Mouse (Mus musculus) adrenal gland, postnatal 36 days (tissue): ENCODE data around the gene Ninj2. TPM values are rescaled to one million over a fixed set of nuclear protein-coding genes. Genes with fewer than 3 reads are reported as not detected.
A peak's percentile ranks its signal among the peaks of the same experiment; 100 is the strongest.

Experiments
- DNase-seq, 2 experiments: peaks; one replicate each; pipeline ENCODE4 v3.0.0; 2021; ENCODE audit warnings: mixed read lengths in 1 of 2
- total RNA-seq, 2 experiments: library from RNA; stranded (reverse); gene quantifications; 2 replicates each; pipeline ENCODE4 v1.2.3; 2021

The Ninj2 gene
- total RNA-seq, 2 experiments from 2014 or later, result not detected

DNA sequence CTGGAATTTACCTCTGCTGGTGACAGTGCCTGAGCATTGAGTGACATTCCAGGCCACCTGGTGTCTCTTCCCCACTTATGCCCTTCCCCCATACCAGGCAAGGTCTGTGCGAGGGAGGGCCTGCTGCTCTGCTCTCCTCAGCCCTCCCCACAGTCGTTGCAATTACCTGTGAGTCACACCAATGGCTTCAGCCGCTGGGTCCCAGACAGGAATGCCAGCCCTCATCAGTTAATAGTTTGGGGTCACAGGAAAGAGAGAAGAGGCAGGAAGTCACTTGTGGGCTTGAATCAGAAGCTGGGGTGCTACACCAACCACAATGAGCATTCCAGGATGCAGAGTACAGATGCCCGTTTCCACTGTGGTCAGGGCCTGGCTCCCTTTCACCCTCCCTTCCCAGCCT lies 41.6 kb downstream of the Ninj2 start:
- no peak for DNase-seq

DNA sequence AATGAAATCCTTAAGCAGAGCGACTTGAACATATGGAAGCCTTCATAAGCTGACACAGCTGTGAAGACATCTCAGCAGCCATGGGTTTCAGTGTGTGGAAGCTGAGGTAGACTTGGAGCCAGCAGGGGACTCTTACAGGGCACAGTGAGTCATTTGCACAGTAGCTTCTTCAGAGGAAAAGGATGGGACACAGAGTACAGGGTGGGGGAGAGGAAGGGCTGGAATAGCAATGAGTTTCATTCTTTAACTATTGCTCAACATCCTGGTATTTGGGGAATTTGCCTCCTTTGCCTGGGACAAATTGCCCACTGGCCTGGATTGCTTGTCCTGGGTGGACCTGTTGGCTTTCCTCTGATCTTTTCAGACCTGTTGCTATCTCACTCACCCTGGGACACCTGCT lies 52.3 kb downstream of the Ninj2 start:
- DNase-seq, result peak; percentile 7 to 33

DNA sequence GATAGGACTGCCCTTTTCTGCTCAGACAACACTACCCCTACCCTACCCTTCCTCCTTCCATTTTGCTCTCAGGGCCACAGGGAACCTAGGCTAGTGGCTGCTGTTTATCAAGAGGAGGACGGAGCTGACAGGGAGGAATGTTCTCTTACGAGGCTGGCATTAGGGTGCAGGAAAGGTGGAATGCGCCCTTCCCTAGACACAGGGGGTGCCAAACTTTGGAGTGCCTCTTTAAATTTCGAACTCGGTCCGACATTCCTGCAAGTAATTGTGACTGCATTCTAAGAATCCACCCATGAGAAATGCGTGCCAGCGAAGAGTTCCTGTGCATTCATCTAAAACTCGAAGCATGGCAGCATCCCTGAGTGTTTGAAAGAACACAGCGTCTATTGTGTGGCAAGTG lies 53.5 kb downstream of the Ninj2 start:
- DNase-seq, result no peak

DNA sequence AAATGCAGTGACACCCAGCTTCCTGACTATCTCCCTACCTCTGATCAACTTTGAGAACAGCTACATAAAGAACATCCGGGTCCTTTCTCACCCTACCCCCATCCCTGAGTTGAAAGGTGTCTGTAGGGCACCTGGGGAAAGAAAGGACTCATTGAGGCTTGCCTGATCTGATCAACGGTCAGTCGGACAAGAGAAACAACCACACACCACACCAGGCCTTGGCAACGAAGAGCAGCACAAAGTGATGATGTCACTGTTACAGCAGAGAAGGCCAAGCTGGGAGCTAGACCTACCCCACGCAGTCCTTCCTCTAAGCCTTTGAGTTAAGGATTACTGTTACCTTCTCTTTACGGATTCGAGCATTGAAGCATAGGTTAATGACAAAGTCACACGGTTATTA lies 54.3 kb downstream of the Ninj2 start:
- DNase-seq, result no peak

DNA sequence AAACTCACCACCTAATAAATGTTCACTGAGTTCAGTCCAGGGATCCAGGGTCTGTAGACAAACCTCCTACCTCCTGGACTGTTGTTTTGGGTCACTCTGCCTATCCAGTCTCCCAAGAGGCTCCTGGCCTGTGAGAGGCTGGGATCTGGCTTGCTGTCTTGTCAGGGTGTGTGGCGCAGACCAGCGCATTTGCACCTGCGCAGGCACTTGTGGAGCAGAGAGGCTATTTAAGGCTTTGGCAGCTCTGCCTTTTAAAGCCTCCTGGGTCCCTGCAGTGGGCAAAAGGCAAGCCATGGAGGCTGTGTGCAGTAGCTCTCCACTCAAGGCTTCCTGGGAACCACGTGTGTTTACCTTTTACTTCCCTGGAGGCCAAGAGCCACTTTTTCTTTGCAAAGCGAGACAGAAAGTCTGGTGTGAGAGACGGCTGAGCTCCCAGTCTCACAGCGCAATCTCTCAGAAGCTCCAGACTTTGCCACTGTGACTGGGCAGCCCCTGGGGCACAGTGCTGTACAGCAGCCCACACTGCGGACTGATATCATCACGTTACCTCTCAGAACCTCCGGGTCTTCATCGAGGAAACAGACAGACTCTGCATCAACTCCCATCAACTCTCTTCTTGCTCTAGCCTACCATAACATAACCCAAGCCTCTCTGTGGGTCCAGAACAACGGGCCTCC lies 55.7 kb downstream of the Ninj2 start:
- DNase-seq, result no peak

DNA sequence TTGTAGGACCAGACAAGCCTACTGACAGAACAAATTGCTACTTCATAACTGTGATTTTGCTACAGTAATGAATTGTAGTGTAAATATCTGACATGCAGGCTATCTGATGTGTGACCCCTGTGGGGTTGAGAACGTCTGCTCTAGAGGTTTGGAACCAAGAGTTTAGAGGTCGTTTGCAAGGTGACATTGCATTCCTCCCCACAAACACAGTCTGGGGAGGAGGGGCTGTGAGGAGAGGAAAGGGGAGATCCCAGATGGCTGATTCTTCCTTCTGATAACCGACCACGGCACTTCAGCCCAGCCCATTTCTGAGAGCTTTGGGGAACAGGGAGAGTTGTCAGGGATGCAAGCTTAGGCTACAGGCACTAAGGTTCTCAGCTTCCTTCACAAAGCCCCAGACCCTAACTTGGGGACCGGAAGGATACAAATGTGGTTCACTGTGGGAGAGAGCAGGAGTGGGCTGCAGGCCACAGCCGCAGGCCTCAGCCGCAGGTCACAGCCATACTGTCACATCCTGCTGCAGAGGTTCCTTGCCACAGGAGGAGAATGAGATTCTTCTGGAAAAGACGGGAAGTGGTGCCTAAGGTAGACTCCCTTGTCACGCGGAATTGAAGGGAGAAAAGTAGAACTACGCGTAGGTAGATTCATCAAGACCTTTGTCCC lies 56.4 kb downstream of the Ninj2 start:
- DNase-seq, result no peak

DNA sequence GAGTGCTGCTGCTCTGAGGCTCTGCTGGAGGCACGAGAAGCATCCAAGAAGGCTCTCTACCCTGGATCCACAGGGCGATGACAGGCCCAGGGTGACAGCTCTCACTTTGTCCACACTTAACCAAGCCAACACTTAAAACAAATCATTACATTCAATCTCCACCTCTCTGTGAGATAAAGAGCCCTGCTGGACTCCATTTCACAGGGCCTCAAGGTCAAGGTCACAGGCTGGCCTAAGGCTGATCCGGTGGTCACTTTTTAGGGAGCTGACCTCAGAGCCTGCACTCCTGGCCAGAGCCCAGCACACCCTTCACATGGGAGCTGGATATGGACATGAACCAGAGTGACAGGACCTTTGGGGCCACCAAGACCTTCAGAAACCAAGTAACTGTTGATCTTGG lies 57.1 kb downstream of the Ninj2 start:
- DNase-seq, result peak in 1 of 2 experiments; percentile 7

DNA sequence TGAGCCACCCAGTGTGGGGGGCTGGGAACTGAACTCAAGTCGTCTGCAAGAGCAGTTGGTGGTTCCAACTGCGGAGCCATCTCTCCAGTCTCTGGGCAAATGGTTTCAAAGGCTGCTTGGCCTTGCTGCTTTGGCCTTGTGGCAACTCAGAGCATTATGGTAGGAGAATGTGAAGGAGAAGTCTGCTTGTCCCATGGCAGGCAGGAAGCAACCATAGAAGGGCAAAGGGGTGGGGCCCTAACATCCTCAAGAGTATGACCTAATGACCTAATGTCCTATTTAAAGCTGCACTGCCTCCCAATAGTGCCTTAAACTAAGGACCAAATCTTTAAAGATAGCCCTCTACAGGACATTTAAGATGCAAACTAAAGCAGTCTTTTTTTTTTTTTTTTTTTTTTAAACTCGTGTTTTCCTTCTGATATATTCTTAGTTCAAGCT lies 58.5 kb downstream of the Ninj2 start:
- peak in 1 of 2 experiments; percentile 10 for DNase-seq

DNA sequence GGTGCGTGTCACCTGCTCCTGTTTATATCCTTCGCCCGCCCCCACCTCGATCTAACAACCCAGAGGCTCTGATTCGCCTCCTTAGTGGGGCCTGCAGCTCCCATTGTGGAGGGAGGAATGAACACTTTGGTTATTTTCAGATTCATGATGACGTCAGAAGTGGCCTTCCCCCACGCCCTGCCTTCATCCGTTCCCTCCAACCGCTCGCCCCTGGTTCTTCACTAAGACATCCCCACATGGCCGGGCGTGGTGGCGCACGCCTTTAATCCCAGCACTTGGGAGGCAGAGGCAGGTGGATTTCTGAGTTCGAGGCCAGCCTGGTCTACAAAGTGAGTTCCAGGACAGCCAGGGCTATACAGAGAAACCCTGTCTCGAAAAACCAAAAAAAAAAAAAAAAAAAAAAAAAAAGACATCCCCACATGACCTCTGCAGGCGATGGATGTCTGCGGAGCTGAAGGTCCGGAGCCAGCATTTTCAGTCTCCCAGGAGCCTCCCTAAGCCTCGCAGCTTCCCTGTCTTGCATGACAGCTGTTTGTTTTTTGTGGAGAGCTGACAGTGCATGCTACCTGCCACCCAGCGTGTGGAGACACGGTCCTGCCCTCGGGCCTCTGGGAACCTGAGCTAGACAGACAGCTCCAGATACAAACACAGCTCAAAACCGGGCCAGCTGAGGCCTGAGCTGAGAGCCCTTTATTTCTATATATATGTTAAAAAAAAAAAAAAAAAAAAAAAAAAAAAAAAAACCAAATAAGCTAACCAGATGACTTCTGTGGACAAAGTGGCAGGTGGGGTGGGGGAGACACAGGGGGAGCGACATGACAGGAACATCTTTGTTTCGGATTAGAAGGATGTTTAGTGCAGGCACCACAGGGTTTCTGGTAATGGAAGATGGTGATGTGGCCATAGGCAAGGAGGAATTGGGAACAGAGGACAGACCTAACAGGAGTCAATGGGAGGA lies 59.9 kb downstream of the Ninj2 start:
- DNase-seq, result no peak

DNA sequence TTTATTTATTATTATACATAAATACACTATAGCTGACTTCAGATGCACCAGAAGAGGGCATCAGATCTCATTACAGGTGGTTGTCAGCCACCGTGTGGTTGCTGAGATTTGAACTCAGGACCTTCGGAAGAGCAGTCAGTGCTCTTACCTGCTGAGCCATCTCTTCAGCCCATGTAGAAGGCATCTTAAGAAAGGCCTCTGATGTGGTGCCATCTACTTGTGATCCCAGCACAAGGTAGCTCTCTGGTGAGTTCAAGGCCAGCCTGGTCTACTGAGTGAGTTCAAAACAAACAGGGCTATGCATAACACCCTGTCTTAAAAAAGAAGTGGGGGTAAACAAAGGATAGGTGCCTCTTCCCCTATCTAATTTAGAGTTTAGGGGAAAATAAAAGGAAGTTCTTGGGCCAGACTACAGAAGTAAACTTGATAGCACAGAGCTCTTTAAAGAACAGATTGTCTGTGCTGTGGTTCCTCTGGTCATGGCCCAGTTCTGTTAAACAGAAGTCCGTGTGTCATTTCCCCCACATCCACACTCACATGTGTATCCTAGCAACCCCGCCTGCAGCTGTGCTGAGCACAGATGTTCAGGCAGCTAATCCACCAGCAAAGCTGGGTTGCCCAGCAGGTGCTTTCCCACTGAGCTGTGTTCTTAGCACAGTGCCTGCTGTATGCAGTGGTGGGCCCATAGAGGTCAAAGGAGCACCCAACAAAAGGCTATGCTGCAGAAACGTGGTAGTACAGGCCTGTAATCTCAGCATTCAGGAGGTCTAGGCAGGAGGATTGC lies 61.6 kb downstream of the Ninj2 start:
- no peak for DNase-seq

DNA sequence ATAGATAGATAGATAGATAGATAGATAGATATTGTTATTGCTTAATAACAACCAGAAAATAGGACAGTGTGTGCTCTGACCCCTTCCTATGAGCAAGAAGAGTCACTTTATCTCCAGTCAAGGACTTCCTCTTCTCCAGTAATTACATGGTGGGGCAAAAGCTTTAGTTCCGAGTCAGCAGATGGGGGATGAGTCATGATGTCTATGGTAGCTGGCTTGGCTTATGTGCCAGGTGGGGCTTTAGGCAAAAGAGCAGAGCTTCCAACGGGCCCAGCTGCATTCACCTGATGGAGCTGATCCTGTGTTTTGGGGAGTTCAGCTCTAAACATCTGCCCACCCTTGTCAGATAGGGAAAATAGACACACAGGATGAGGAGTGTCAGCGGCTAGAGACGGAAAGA lies 62.4 kb downstream of the Ninj2 start:
- no peak for DNase-seq

DNA sequence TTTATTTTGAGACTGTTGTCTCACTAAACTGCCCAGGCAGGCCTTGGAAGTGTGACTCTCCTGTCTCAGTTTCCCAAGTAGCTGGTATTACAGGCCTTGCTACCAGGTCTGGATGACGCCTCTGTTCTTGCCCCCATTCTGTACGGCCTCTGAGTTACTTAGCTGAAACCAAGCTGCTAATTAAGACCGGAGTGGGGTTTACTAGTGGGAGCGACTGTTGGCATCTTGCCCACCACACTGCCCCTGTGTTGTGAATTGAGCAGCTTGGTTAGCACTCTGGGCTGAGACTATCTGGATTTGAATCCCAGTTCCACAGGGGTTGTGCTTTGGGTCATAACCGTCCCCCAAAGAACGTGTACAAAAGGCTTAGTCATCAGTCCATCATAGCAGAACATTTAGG lies 64.3 kb downstream of the Ninj2 start:
- DNase-seq, result no peak

DNA sequence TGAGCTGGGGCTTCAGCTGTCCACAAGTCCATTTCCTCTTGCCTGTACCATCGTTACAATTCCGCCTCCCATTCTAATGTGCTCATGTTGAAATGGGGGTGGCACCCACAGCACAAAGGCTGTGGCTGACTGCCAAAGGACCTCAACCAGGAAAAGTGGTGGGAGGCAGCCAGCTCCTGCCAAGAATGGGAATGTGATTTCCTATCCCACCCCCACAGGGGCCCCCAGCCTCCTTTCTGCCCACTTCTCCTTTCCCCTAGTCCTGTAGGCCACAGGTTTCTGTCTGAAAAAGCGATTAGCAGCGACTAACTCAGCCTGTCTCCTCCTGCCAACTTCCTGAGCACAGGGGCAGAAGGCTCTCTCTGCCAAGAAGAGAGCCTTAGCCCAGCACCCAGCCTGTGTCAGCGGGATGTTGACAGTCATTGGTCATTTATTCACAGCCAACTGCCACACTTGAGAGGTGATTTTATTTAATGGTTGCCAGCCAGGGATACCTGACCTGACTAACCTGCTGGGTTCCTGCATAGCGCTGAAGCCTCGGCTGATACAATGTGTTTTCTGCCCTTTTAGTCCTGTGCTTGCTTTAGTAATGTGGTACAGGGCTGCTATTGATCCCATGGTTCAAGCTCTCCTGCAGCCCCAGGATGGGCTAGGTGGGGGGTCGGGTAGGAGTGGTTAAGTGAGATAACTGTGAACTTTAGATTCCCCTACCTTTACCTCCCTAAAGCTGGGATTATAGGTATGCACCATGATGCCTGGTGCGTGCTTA lies 66.2 kb downstream of the Ninj2 start:
- peak; percentile 20 to 33 for DNase-seq

DNA sequence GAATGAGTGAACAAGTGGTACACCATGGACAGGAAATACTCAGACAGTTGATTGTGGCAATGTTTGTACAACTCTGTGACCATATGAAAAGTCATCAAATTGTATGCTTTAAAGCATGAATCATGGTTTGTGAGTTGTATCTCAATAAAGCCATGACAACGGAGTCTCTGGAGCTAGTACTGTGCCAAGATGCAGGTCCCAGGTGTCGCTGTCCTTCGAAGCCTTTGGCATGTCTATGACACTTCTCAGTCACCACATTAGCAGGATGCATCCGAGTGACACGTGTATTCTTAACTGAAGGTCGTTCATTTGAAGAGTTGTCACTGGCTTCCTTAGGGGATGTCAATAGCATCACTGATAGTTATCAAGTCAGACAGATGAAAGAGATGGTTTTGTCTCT lies 69.8 kb downstream of the Ninj2 start:
- no peak for DNase-seq

DNA sequence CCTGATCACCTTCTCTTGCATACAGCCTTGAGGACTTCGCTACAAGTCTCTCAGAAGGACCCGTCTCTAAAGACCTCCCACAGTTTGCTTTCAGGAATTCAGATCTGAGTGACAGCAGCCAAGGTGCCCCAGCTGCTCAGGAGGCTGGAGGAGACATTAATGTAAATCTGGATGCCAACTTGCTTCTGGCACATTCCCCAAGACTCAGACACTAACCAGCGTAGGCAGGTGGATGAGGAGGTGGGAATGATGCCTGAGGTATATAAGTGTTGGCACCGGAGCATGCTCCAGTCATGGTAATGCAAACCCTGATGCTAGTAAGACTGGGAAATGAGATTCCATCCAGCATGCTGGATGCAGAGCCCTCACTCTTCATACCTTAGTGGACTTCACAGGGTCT lies 71.6 kb downstream of the Ninj2 start:
- no peak for DNase-seq

DNA sequence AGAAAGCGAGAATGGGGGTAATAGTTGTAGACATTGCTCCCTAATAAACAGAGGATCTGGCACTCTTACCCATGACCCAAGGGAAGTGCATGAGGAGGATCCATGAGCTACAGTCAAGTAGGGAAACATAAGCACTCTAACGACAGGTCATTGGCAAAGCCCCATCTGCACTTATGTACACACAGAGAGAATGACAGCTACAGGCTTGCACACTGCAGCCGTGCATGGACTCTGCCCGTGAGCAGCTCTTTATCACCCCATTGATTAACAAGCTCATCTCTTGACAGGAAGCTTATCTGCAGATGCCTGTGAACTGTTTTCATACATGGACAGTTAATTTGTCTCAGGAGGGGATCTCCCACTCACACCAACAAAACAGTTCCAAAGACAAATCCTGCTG lies 74.4 kb downstream of the Ninj2 start:
- DNase-seq, result no peak

DNA sequence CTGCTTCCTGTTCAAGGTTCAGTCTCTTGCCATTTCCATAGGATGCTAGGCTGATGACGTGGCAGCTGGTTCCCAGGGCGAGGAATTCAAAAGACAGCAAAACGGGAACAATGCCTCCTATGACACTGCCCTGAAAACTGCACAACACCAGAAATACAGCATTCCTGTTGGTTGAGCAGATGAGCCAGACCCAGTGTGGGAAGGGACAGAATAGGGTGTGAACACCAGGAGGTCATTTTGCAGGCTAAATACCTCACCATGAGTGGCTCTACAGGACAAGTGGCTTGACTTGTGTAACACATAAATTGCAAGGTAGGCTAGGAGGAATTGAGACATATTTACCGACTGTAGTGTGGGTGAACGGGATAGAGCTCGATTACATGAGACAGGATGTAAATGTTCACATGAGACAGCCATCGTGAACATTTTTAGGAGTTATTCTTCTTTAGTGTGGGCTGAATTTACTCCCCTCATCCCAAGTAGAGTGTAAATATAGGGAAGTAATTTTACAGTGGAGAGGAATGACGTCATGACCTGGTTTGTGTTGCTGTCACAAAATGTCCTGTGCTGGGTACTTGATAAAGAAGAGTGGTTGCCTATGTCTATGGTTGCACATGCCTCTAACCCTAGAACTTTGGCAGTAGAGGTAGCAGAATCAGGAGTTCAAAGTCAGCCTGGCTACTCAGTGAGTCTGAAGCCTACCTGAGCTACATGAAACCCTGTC lies 79.3 kb downstream of the Ninj2 start:
- no peak for DNase-seq

DNA sequence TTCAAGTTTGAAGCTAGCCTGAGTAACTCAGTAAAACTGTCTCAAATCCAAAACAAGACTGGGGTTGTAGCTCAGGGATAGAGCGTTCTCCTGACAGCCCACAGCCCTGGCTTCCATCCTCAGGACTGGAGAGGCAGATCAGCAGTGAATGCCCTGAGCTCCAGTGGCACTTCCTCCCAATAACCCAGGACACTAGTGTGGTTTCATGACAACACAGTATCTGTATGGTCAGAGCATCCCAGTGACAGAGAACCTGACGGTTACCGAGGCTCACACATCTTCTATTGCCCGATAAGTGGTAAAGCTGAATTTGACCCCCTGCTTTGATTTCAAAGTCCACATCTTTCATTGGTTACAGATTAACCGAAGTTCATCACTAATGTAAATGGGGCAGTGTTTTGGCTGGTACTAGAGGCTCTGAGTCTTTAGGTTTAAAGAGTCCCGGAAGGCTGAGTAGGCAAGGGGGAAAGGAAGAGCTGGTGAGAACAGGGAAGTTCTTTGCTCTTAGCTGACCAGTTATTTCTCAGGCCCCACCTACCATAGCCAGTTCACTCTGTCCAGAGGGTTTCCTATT lies 81.0 kb downstream of the Ninj2 start:
- DNase-seq, result no peak

DNA sequence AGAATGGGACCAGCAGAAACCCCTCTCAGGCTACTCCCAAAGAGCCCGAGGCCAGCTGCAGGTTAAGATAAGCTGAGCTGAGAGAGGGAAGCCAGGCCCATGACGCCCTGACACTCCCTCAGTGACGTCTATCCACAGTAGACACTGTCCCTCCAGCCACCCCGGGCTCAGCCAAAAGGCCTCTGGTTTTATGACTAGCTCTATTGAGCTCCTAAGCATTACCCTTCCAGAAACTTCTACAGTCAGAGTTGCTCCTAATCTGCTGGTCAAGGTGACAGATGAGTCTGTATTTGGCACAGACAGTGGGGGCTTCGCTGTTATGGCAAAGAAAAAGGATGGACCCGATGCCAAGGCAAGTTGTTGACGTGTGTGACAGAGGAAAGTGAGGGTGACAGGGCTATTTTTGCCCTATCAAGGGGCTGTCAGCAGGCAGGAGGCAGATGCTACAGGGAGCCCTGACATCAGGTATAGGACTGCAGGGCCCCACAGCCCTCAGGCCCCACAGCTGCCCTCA lies 81.5 kb downstream of the Ninj2 start:
- no peak for DNase-seq

DNA sequence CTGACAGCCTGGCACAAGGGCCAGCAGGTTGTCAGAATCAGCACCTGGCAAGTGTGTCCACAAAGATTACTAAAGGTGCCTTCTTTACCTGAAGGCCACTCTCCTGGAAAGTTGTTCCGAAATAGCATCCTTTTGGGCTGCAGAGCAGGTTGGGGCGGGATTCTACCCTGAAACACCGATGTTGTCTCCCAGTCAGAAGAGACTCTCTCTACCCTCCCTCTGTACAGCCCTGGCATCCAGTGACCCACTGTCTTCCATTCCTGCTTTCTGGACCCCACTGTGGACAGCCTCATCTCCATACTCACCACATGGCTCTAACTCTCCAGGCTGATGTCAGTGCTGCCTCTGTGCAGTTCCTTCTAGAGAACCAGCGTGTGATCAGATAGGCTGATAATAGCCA lies 82.5 kb downstream of the Ninj2 start:
- no peak for DNase-seq
